Mouse (Mus musculus): Measurements from ENCODE around the gene Lpo. TPM values are rescaled to one million over a fixed set of nuclear protein-coding genes. Genes with fewer than 3 reads are reported as not detected.

Lpo gene
- polyA plus RNA-seq, 1 experiment from 2014 or later: 0.25 TPM

DNA sequence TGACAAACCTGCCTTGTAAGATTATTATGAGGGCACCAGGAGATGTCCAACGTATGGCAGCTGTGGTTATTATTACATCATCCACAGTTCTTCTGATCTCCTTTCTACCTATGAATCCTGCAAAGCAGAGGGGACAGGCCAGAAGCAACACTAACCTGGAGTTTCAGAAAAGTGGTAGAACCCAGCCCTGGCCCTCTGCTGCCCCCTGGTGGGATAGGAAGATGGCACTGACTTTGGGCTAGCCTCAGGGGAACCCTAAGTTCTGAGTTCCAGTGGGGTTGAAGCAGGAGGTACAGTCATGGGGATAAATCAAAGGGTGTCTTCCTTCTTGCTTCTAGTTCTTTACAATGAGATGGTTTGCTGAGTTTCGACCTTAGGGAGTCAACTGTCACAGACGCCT, 57.1 kb downstream of the Lpo start:
- no peak for ATAC-seq (replicated peaks; ENCODE audit: insufficient number of reproducible peaks, low FRiP score, low TSS enrichment, low read depth)
- no peak overlapping the region for H3K4me3 ChIP-seq (ENCODE audit: low read depth, low read length)
- H3K36me3 ChIP-seq (replicated peaks; ENCODE audit: control insufficient read depth, insufficient read depth, low read depth, low read length): no peaks in the 10 kb centered on the region
- no peak overlapping the region for H3K4me2 ChIP-seq (ENCODE audit: low read depth, low read length)
- WGBS: 55% methylated on average over 3 of the region's 3 CpGs
- no peaks in the 10 kb centered on the region for H3K4me1 ChIP-seq (ENCODE audit: control insufficient read depth, insufficient read depth, low read length)
- H3K27me3 ChIP-seq (ENCODE audit: control insufficient read depth, insufficient read depth, low read length): peaks cover 9% of the 10 kb centered on the region; the same call in 1 of the 2 replicates
- peak; percentile 70 for DNase-seq (ENCODE audit: low spot score)
- H3K9ac ChIP-seq (replicated peaks; ENCODE audit: low read length): no peak overlapping the region
- no peaks in the 10 kb centered on the region for H3K9me3 ChIP-seq (replicated peaks; ENCODE audit: control insufficient read depth, low read length)
- no peak overlapping the region for H3K27ac ChIP-seq (replicated peaks; ENCODE audit: low read depth, low read length)

DNA sequence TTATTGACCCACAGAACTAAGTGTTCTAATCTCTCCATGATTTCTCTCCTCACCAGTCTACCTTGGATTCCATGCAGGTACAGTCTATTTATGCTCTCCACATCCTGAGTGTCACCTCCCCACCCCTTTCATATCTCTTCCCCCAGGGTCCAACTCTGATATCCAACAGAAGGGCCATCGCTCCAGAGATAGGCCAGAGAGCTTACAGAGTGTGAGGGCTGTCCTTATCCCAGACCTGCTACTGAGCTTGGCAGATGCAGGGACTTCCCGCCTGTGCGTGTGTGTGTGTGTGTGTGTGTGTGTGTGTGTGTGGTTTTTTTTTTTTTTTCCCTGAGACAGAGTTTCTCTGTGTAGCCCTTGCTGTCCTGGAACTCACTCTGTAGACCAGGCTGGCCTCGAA, 59.3 kb downstream of the Lpo start:
- H3K4me3 ChIP-seq (ENCODE audit: low read depth, low read length): no peak overlapping the region
- no peak overlapping the region for H3K4me2 ChIP-seq (ENCODE audit: low read depth, low read length)
- H3K9ac ChIP-seq (replicated peaks; ENCODE audit: low read length): no peak overlapping the region
- no peak overlapping the region for H3K27ac ChIP-seq (replicated peaks; ENCODE audit: low read depth, low read length)
- H3K27me3 ChIP-seq (ENCODE audit: control insufficient read depth, insufficient read depth, low read length): peaks cover 29% of the 10 kb centered on the region
- 94% methylated on average over 3 of the region's 4 CpGs for WGBS
- H3K9me3 ChIP-seq (replicated peaks; ENCODE audit: control insufficient read depth, low read length): no peaks in the 10 kb centered on the region
- H3K4me1 ChIP-seq (ENCODE audit: control insufficient read depth, insufficient read depth, low read length): peaks cover 1% of the 10 kb centered on the region
- H3K36me3 ChIP-seq (replicated peaks; ENCODE audit: control insufficient read depth, insufficient read depth, low read depth, low read length): no peaks in the 10 kb centered on the region
- no peak for DNase-seq (ENCODE audit: low spot score)
- ATAC-seq (replicated peaks; ENCODE audit: insufficient number of reproducible peaks, low FRiP score, low TSS enrichment, low read depth): no peak

DNA sequence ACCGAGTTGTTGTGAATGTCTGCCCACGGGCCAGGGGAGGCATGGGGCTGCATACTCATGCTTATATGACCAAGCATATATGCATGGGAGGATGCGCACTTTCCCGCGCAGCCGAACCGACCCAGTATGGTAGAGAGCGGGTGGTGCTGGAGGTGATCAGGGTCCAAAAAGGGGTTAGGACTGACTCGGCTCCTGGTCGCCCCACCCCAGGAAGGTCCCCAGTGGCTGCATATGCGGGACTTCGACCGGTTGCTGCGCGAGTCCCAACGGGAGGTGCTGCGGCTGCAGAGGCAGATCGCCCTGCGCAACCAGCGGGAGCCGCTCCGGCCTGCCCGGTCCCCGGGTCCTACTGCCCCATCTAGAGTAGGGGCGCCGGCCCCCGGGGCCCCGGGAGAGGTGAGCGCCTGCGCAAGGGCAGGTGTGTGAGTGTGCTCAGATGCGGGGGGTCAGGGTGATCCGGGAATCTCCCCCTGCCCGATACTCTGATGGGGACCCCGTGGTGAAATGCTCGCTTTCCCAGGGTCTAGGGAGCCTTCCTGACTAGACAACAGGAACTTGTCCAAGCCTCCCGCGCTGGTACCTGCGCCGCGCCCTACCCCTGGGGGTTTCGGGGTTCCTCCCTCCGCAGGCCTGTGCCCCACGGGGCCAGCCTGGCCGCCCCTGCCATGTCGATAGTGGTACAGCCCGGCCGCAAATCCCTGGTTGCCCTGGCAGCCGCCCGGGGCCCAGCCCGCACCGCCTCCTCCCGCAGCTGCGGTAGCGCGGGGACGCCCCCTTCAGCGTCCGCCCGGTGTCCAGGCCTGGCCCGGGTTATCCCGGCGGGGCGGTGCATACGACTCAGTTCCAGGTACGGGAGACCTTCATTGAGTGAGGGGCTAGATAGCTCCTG, 63.9 kb downstream of the Lpo start:
- no peak overlapping the region for H3K27ac ChIP-seq (replicated peaks; ENCODE audit: low read depth, low read length)

DNA sequence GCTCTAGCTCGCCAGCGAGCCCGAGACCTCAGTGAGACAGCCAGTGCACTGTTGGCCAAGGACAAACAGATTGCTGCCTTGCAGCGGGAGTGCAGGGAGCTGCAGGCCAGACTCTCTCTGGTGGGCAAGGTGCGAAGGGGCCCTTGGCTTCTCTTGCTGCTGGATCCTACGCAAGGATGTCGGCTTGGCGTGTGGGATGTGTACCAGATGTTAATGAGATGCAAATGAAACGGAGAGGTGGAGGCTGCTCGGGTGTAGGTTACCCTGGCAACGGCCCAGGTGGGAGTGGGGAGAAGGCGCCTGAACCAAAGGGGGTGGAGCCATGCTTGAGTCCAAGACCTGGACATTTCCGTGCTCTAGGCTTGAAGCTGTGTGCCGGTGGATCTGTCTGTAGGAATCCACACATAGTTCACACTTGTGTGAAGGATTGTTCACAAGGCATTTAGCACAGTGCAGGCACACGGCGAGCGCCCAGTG, 64.5 kb downstream of the Lpo start:
- H3K4me3 ChIP-seq (ENCODE audit: low read depth, low read length): peak overlapping the region; percentile 45
- H3K9ac ChIP-seq (replicated peaks; ENCODE audit: low read length): peak overlapping the region; percentile 68
- ATAC-seq (replicated peaks; ENCODE audit: insufficient number of reproducible peaks, low FRiP score, low TSS enrichment, low read depth): peak; percentile 48
- no peaks in the 10 kb centered on the region for H3K9me3 ChIP-seq (replicated peaks; ENCODE audit: control insufficient read depth, low read length)
- peaks cover 68% of the 10 kb centered on the region for H3K27me3 ChIP-seq (ENCODE audit: control insufficient read depth, insufficient read depth, low read length)
- peaks cover 2% of the 10 kb centered on the region for H3K4me1 ChIP-seq (ENCODE audit: control insufficient read depth, insufficient read depth, low read length)
- no peaks in the 10 kb centered on the region for H3K36me3 ChIP-seq (replicated peaks; ENCODE audit: control insufficient read depth, insufficient read depth, low read depth, low read length)
- H3K27ac ChIP-seq (replicated peaks; ENCODE audit: low read depth, low read length): no peak overlapping the region
- peak; percentile 62 for DNase-seq (ENCODE audit: low spot score)
- H3K4me2 ChIP-seq (ENCODE audit: low read depth, low read length): peak overlapping the region; percentile 88
- WGBS: 2% methylated on average over 17 of the region's 17 CpGs

More for the DNA sequence above, 63.9 kb downstream of the Lpo start:
- Histone ChIP-seq H3K4me1 (ENCODE audit: control insufficient read depth, insufficient read depth, low read length) (peaks cover 2% of the 10 kb centered on the region), H3K27me3 (ENCODE audit: control insufficient read depth, insufficient read depth, low read length) (peaks cover 68% of the 10 kb centered on the region), H3K4me2 (ENCODE audit: low read depth, low read length) (peak overlapping the region; percentile 88), H3K9me3 (replicated peaks; ENCODE audit: control insufficient read depth, low read length) (no peaks in the 10 kb centered on the region), H3K9ac (replicated peaks; ENCODE audit: low read length) (peak overlapping the region; percentile 68), H3K4me3 (ENCODE audit: low read depth, low read length) (peak overlapping the region; percentile 45), H3K36me3 (replicated peaks; ENCODE audit: control insufficient read depth, insufficient read depth, low read depth, low read length) (no peaks in the 10 kb centered on the region)
- WGBS: under 1% methylated on average over 62 of the region's 65 CpGs
- ATAC-seq (replicated peaks; ENCODE audit: insufficient number of reproducible peaks, low FRiP score, low TSS enrichment, low read depth) (peak; percentile 45), DNase-seq (ENCODE audit: low spot score) (peak; percentile 33)

DNA sequence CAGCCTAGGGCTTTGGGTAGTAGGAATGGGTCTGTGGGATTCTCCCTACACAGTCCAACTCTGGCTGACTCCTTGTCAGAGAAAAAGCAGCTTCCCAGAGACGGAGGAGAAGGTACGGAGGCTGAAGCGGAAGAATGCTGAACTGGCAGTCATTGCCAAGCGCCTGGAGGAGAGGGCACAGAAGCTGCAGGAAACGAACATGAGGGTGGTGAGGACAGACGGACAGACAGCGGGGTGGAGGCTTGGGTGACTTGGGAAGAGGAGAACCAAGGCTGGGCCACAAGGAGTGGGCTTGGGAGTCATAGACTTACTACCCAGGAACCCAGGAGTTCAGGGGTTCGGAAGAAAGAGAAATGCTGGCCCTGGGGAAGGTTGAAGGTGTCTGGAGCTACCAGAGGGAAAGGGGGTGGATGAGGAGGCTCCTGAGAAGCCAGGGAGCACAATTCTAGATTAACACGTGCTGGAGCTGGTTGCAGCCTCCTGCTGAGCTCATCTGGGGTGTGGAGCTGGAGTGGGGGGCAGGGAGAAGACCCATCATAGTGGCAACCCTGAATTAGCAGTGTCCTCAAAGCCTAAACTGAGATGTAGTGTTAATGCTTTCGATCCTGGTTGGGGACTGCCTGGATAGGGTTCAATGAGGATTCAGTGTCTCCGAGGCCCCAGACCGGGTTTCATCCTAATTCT, 65.2 kb downstream of the Lpo start:
- WGBS: 48% methylated on average over 12 of the region's 12 CpGs
- Histone ChIP-seq H3K27ac (replicated peaks; ENCODE audit: low read depth, low read length) (no peak overlapping the region), H3K27me3 (ENCODE audit: control insufficient read depth, insufficient read depth, low read length) (peaks cover 68% of the 10 kb centered on the region)

DNA sequence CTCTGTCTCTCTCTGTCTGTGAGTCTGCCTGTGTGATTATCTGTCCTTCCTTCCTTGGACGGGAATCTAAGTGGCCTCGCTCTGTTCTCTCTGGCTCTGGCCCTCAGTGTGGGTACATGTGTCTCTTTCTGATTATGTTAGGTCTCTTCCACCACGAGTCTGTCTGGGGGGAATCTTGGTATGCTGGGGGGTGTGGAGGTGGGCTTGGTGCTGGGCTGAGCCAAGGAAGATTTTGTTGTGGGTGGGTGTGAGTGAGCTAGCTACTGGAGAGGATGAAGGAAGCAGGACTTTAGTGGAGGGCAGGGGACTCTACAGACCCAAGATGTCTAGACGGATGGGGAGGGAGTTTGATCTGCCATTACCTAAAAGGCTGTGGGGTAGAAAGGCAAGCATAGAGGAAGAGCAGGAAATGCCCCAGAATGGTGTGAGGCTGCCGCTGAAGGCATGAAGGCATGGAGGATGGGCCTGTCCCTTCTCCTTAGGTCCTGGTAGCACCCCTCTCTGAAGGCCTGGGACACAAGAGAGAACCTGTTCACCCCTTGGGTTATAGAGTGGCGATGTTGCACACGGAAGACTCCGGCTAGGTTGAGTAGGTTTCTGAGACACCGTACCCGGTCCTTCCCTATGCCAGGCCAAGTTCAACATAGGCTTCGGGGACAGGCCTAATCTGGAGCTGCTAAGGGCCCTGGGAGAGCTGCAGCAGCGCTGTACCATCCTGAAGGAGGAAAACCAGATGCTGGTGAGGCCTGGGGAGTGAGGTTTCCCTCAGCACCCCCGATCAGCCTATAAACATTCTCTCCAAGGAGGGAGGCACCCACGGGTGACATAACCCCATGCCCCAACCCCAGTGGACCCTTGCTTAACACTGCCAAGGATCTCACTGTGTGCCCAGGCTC, 66.0 kb downstream of the Lpo start:
- Histone ChIP-seq H3K4me3 (ENCODE audit: low read depth, low read length) (no peak overlapping the region), H3K27ac (replicated peaks; ENCODE audit: low read depth, low read length) (no peak overlapping the region), H3K4me1 (ENCODE audit: control insufficient read depth, insufficient read depth, low read length) (peaks cover 2% of the 10 kb centered on the region), H3K27me3 (ENCODE audit: control insufficient read depth, insufficient read depth, low read length) (peaks cover 67% of the 10 kb centered on the region), H3K9ac (replicated peaks; ENCODE audit: low read length) (no peak overlapping the region), H3K9me3 (replicated peaks; ENCODE audit: control insufficient read depth, low read length) (no peaks in the 10 kb centered on the region), H3K36me3 (replicated peaks; ENCODE audit: control insufficient read depth, insufficient read depth, low read depth, low read length) (no peaks in the 10 kb centered on the region), H3K4me2 (ENCODE audit: low read depth, low read length) (no peak overlapping the region)
- DNase-seq (ENCODE audit: low spot score): no peak
- no peak for ATAC-seq (replicated peaks; ENCODE audit: insufficient number of reproducible peaks, low FRiP score, low TSS enrichment, low read depth)
- 79% methylated on average over 14 of the region's 14 CpGs for WGBS

More for the DNA sequence above, 65.2 kb downstream of the Lpo start:
- Histone ChIP-seq H3K4me2 (ENCODE audit: low read depth, low read length) (no peak overlapping the region; the same call in 1 of the 2 replicates), H3K9me3 (replicated peaks; ENCODE audit: control insufficient read depth, low read length) (no peaks in the 10 kb centered on the region), H3K36me3 (replicated peaks; ENCODE audit: control insufficient read depth, insufficient read depth, low read depth, low read length) (no peaks in the 10 kb centered on the region), H3K9ac (replicated peaks; ENCODE audit: low read length) (no peak overlapping the region), H3K4me3 (ENCODE audit: low read depth, low read length) (no peak overlapping the region), H3K4me1 (ENCODE audit: control insufficient read depth, insufficient read depth, low read length) (peaks cover 2% of the 10 kb centered on the region)
- ATAC-seq (replicated peaks; ENCODE audit: insufficient number of reproducible peaks, low FRiP score, low TSS enrichment, low read depth): no peak
- no peak for DNase-seq (ENCODE audit: low spot score)

DNA sequence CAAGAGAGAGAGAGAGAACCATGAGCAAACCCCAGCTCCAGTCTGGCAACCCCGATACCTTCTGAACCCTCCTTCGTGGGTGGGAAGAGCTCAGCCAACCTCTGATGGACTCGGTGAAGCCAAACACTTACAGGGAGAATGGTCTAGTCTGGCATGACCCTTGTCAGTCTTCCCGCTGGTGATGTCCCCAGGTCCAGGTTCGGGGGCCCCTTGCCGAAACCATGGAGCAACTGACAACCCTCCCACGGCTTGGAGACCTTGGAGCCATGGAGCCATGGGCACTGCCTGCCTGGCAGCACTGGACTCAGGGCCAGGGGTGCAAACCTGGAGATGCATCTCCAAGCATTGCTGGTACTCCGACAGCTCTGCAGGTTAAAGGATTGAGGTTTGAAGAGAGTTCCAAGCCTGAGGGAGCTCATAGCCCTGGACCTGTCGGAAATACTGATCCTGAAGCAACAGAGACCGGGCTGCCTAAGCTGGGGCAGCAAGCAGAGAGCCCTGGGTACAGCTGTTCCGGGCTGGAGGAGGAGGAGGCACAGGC, 66.8 kb downstream of the Lpo start:
- H3K4me2 ChIP-seq (ENCODE audit: low read depth, low read length): no peak overlapping the region
- no peak overlapping the region for H3K9ac ChIP-seq (replicated peaks; ENCODE audit: low read length)
- no peaks in the 10 kb centered on the region for H3K36me3 ChIP-seq (replicated peaks; ENCODE audit: control insufficient read depth, insufficient read depth, low read depth, low read length)
- no peaks in the 10 kb centered on the region for H3K9me3 ChIP-seq (replicated peaks; ENCODE audit: control insufficient read depth, low read length)
- no peak for ATAC-seq (replicated peaks; ENCODE audit: insufficient number of reproducible peaks, low FRiP score, low TSS enrichment, low read depth)
- H3K4me3 ChIP-seq (ENCODE audit: low read depth, low read length): no peak overlapping the region
- DNase-seq (ENCODE audit: low spot score): no peak
- peaks cover 2% of the 10 kb centered on the region for H3K4me1 ChIP-seq (ENCODE audit: control insufficient read depth, insufficient read depth, low read length)
- 62% methylated on average over 11 of the region's 11 CpGs for WGBS
- H3K27me3 ChIP-seq (ENCODE audit: control insufficient read depth, insufficient read depth, low read length): peaks cover 61% of the 10 kb centered on the region
- no peak overlapping the region for H3K27ac ChIP-seq (replicated peaks; ENCODE audit: low read depth, low read length)
